Mouse (Mus musculus): Measurements from ENCODE around the gene Rbm43.
A peak's percentile ranks its signal among the peaks of the same experiment; 100 is the strongest.

The Rbm43 gene

GRCm38 (mm10) chr2:51934574-51935334 is at the start of gene Rbm43:
Gene Rbm43, minus strand, starts transcription at chr2:51935163.
- peak; percentile 77 for DNase-seq

DNA sequence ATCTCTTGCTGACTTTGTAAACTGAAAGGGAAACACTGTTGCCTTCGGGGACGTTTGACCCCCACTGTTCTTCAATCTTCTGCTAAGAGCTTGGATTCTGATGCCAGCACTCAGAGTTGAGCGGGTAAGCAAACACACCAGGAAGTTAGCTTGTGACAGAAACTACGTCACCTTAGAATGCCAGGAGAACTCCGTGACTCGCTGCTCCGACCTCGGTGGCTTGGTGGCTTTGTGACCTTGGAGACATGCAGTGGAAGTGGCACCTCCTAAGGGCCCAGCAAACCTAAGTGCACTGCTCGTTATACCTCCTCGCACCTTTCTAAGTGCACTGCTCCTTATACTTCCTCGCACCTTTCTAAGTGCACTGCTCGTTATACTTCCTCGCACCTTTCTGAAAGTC is 47.3 kb upstream of the Rbm43 start:
- DNase-seq = peak; percentile 14

DNA sequence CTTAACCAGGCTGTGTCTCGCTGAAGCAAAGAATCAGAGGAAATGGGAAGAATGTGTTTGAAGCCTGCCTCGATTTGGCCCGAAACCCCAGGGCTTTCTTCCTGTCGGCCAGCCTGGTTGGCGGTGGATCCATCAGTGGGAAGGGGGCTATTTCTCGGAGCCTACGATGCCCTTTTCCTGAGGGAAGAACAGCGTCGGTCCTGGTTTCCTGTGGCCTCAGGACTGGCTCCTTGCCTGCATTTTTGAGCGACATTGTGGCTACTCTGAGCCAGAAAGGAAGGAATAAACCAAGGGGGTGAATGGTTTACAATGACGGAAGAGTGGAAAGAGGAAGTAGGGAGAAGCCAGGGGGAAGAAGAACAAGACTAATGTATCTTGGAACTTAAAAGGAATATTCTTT is 46.7 kb upstream of the Rbm43 start:
- peak; percentile 67 for DNase-seq

- peak; percentile 15 for DNase-seq
These were observed 38.5 kb upstream of the Rbm43 start, which contains the start of gene Nmi for GRCm38 (mm10) chr2:51973410-51973968. Gene Nmi, minus strand, starts transcription at chr2:51973494.

- peak; percentile 63 for DNase-seq
These were observed 37.9 kb upstream of the Rbm43 start for GRCm38 (mm10) chr2:51972641-51973409.

DNA sequence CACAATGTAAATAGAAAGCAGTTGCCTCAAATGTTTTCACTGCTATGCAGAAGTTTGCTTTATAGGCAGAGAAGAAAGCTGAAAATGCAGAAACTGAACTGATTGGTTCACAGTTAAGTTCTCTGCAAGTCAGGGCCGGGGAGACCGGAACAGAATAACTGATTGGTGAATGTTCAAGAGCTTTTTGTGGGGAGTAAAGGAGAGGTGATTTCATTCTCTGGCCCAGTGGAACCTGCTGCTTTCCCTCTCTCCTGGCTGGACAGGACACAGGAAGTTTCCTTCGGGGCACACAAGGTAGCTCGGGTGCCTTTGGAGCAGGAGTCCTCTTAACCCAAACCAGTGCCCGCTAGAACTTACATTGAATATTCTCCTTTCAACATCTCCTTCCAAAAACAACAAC is 37.2 kb upstream of the Rbm43 start:
- DNase-seq = peak; percentile 31

DNA sequence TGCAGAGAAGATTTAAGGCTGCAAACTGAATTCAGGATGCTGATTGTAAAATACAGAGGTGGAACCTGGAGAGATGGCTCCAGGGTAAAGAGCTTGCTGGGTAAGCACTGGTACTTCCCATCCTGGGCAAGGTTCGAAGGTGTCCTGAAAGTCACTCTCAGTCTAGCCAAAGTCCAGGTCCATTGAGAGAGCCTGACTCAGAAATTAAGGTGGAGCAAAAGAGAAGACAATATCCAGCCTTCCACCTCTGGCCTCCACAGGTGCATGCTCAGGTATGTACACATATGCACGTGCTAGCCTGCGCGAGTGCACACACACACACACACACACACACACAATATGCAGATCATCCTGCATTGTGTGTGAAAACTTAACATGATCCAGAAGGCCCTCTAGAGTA is 35.9 kb upstream of the Rbm43 start:
- DNase-seq = no peak

- DNase-seq = no peak
These were observed 32.3 kb upstream of the Rbm43 start for GRCm38 (mm10) chr2:51967288-51967687.

GRCm38 (mm10) chr2:51953648-51954204 is 18.8 kb upstream of the Rbm43 start:
- no peak for DNase-seq

DNA sequence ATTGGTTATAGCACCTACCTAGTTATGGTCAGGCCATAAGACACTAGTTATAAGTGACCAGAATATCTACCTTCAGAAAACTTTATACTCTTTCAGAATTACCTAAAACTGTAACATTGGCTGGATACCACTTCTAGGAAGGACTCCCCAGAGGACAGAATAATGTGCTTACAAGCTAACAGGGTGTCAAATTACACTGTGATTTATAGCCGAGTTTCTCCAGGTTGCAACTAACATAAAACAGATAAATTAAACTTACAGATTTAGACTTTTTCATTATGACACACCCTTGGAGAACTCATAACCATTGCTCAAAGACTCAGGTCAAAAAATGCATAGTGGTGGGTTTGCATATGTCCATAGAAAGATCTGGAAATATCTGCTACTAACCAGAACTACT is 15.9 kb upstream of the Rbm43 start:
- no peak for DNase-seq

GRCm38 (mm10) chr2:51948105-51948830 is 13.3 kb upstream of the Rbm43 start:
- DNase-seq = no peak

- no peak for DNase-seq
These were observed 10.8 kb upstream of the Rbm43 start for GRCm38 (mm10) chr2:51945812-51946211.

DNA sequence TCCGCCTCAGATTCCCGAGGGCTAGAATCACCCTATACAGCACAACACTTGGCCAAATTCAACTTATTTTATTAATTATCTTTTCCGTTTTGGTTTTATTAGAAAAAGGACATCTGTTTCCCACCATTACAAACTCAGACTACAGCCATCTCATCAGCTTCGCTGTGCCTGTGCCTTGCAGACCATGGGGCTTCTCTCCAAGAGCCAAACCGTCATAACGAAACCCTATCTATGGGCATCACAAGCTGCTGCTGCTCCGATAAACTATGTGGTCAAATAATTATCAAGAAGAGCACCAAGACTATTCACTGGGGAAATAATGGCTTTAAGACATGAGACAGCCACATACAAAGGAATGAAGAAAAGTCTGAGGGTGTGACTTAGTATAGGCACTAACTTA is 6.9 kb upstream of the Rbm43 start:
- no peak for DNase-seq

DNA sequence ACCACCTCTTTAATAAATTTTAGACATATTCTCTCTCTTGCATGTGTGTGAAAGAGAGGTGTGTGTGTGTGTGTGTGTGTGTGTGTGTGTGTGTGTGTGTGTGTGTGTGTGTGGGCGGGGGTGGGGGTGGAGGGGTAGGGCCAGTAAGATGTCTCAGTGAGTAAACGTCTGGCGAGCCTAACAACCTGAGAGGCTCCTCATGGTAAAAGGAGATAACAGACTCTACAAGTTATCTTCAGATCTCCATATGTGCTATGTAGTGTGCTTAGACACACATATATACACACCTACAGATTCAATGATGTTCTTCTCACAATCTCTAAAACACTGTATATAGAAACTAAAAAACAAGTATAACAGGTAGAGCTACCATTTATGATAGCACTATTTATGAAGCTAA is 3.8 kb upstream of the Rbm43 start:
- DNase-seq = no peak

DNA sequence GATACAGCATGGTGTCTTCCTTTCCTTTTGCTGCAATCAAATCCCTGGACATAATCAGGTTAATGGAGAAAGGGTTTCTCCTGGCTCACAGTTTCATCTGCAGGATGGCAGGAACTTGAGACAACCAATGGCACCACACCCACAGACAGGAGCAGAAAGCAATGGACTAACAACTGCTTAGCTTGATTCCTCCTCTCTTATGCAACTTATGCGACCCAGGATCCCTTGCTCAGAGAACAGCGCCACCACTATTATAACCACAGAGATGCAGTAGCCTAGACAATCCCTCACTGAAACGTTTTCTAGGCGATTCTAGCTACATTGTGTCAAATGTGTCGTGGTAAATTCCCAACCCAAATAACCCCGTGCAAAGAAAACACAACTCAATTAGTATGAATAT is 2.0 kb upstream of the Rbm43 start:
- DNase-seq = no peak

DNA sequence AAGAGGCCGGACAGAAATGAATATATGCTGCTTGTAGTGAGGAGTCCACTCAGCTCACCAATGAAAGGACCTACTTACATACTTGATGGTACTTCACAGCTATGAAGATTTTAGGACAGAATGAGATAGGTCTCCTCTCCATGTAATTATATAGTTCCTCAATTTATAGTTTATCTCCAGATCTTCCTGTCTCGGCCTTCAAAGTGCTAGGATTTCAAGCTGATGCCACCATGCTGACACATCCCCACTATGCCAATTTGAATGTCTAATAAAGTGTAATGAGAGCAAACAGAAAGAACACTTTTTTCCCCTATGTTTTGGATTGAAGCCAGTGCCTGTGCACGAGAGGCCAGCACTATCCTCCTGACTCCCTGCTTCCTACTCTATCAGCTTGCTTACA is 1.6 kb upstream of the Rbm43 start:
- no peak for DNase-seq

DNA sequence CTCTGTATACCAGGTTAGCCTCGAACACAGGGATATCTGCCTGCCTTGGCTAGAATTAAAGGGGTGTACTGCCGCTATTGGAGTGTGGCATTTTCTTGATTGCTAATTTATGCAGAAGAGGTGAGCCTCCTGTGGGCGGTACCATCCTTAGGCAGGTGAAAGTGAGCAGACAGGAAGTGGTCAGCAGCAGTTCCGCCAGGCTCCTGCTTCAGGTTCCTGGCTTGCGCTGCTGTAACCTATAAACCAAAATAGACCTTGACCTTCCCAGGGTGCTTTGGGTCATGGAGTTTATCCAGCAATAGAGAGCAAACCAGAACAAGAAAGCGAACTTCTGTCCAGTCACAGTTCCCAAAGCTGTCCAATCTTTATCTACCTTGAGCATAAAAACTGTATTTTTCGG is 958 bp upstream of the Rbm43 start:
- no peak for DNase-seq

DNA sequence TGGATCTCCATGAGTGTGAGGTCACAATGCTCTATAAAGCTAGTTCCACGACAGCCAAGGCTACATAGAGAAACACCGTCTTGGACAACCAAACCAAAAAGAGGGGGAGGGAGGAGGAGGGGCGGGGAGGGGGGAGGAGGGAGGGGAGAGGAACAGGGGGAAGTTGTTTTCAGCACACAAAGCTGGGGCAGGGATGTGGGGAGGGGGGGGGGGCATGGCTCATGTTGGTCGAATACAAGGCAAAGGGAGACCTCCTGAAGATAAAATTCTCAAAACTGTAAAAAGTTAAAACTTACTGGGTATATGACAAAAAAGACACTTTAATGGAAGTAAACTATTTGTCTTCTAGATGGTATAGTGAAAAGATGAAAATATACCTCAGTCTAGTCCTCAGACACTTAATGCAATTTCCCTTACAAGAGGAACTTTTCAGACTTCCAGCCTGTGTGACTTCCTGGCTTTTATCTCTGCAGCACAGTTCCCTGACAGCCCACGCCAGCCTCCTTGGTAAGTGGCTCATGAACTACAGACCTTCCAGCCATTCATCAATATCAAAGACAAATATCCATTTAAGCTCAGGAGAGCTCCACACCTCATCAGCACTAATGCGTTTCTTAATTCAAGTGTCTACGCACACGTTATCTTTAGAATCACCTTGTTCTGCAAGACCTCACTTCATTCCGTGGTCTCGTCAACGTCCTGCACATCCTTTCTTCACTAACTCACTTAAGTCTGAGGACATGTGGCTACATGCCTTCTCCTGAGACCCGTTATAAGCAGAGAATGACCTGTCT is 1.4 kb downstream of the Rbm43 start:
- DNase-seq = no peak

- DNase-seq = no peak
These were observed 3.7 kb downstream of the Rbm43 start for GRCm38 (mm10) chr2:51931241-51931640.

DNA sequence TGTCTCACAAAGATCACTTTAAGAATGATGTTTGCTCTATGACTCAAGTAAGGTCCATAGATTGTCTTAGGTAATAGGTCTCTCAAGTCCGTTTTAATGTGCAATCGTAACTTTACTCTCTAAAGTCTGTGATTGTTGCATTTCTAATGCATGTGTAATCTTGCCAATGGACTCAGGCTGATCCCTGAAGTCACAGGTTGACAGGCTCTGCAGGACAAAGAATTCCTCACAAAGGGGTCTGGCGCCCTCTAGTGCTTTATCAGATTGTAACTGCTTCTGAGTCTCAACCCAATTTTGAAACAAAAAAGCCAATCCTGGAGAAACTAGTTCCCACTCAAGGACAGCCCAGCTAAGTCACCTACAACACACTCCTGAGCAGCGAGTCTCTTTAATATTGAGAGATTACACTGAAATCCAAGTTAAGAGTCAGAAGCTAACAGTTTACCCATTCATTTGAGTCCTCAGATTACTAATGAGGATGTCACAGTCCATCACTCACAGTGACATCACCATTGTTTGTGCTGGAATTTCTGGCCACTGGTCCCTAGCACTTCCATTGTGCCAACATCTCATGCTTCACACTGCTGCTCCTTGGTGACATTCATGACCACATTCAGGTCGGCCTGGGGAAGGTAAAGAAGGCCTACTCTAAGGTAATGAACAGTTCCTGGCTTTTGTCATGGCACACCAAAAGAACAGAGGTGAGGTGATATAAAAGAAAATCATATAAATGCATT is 19.9 kb downstream of the Rbm43 start:
- peak; percentile 82 for DNase-seq

DNA sequence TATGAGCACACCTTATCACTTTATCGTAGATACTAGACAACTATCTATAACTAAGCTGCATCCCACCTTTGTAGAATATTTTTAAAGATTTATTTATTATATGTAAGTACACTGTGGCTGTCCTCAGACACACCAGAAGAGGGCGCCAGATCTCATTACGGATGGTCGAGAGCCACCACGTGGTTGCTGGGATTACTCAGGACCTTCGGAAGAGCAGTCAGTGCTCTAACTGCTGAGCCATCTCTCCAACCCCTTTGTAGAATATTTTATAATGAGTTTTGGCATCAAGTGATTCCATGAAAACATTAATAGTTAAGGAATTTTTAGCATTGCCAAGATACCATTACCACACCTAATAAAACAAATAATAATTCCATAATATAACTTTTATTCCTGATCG is 20.4 kb downstream of the Rbm43 start:
- no peak for DNase-seq
